Mouse (Mus musculus) 416B (cell line): ENCODE data around the gene Olfr738.

Experiments used
- DNase-seq: peaks from one replicate; pipeline ENCODE4 v3.0.0; 2011; ENCODE audit warnings: low read depth

The Olfr738 gene

GRCm38 (mm10) chr14:50407268-50407667 is at the start of gene Olfr738:
Gene Olfr738 (plus strand): TSS chr14:50407568.
- DNase-seq = no peak

- no peak for DNase-seq
These were observed 49.8 kb upstream of the Olfr738 start, which contains the start of gene Tlr11 for GRCm38 (mm10) chr14:50357593-50357992. Gene Tlr11 (plus strand): TSS chr14:50357914.

GRCm38 (mm10) chr14:50360480-50360879 is 46.9 kb upstream of the Olfr738 start:
- DNase-seq = no peak

GRCm38 (mm10) chr14:50363561-50363960 is 43.8 kb upstream of the Olfr738 start:
- DNase-seq = no peak

GRCm38 (mm10) chr14:50380863-50381262 is 26.5 kb upstream of the Olfr738 start, which contains the start of gene Olfr736:
Gene Olfr736 (plus strand): TSS chr14:50381163.
- DNase-seq = no peak

- no peak for DNase-seq
These were observed 11.0 kb downstream of the Olfr738 start, which contains the start of gene Olfr739 for GRCm38 (mm10) chr14:50418326-50418725. Gene Olfr739 (plus strand): TSS chr14:50418626.

- no peak for DNase-seq
These were observed 37.9 kb downstream of the Olfr738 start, which contains the start of gene Olfr740 for GRCm38 (mm10) chr14:50445245-50445644. Gene Olfr740 (plus strand): TSS chr14:50445545.
